Mouse (Mus musculus) thymus, postnatal 10 days (tissue): ENCODE results near the gene Mei1.

Experiments used
- DNase-seq, 2 experiments: peaks; one replicate each; pipeline ENCODE4 v3.0.0; 2021; ENCODE audit warnings: low spot score in 2 of 2

The Mei1 gene

GRCm38 (mm10) chr15:82069898-82070297 lies at the start of gene Mei1:
Gene Mei1 (plus strand): TSS chr15:82069996.
- no peak for DNase-seq

DNA sequence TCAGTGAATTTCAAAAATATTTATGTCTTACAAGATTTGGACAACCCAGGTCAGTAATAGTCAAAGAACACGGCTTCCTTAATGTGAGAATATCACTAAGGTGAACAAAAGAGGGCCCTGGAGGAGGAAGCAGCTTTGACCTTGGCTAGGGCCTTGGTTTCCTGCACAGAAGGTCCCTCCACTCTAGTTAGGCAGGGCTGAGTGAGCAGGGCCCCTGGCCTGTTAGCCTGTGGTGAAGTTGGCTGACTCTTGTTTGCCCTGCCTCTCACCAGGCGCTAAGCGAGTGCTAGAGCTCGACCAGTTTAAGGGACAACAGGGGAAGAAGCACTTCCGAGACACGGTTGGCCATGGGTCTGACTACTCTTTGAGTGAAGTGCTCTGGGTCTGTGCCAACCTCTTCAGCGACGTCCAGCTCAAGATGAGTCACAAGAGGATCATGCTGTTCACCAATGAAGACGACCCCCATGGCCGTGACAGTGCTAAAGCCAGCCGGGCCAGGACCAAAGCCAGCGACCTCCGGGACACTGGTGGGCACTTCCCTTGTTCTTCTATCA lies 47.2 kb upstream of the Mei1 start:
- no peak for DNase-seq

- no peak for DNase-seq
Measured at GRCm38 (mm10) chr15:82023965-82024635, 45.7 kb upstream of the Mei1 start.

DNA sequence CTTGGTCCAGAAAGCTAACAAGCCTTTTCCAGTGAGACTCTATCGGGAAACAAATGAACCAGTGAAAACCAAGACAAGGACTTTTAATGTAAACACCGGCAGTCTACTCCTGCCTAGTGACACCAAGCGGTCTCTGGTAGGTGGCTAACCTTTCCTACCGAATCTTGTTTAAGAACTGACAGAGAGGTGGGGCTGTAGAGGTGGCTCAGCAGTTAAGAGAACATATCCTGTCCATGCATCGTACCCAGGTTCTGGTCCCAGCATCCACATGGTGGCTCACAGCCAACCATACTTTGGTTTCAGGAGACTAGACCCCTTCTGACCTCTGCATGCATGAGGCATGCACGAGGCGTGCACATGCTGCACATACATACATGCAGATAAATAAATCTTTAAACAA lies 42.5 kb upstream of the Mei1 start:
- DNase-seq, result peak in 1 of 2 experiments; percentile 61

GRCm38 (mm10) chr15:82027726-82028125 lies 42.1 kb upstream of the Mei1 start:
- peak; percentile 75 to 85 for DNase-seq

- no peak for DNase-seq
Measured at GRCm38 (mm10) chr15:82032386-82032785, 37.4 kb upstream of the Mei1 start.

DNA sequence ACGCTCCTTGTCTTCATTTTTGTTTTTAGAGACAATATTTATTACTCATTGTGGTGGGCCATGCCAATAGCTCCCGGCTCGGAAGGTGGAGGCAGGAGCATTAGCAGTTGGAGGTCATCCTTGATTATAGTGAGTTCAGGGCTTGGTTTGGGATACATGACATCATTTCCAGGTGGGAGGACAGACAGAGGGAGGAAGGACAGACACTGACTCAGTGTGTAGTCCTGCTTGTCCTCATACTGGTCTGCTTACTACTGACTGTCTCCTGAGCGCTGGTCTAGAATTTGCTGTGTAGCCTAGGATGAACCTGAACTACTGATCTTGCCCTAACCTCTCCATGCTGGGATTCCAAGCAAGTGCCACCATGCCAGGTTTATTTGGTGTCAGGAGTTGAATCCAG lies 36.0 kb upstream of the Mei1 start, which contains the start of gene Desi1:
TSS of gene Desi1 (minus strand) at position 101 of the 400 bp plus-strand sequence.
- DNase-seq, result no peak

GRCm38 (mm10) chr15:82035904-82036689 lies 33.7 kb upstream of the Mei1 start:
- peak in 1 of 2 experiments; percentile 70 for DNase-seq

- DNase-seq, result peak in 1 of 2 experiments; percentile 77
Measured at GRCm38 (mm10) chr15:82040650-82041049, 29.1 kb upstream of the Mei1 start.

GRCm38 (mm10) chr15:82044166-82044784 lies 25.5 kb upstream of the Mei1 start:
- DNase-seq, result no peak

GRCm38 (mm10) chr15:82046246-82046891 lies 23.4 kb upstream of the Mei1 start:
- DNase-seq, result no peak

GRCm38 (mm10) chr15:82047080-82047883 lies 22.5 kb upstream of the Mei1 start, which contains the start of gene Snu13:
Gene Snu13 (minus strand): TSS chr15:82047598.
- DNase-seq, result peak; percentile 88 to 94

DNA sequence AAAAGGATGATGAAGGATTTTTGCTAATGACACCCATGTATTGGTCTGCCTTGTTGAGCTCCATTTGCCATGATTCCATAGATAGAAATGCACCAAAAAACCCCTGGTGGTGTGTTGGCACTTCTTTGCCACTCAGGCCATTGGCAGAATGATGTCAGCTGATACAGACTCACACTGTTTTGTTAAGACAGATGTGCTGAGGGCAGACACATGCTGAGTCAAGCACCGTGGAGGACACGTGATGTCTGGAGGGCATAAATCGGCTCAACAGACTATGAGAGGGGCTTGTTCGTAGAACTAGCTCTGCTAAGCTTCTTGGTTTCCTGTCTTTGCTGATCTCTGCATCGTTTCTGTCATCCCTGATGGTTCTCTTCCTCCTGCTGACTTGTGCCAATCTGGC lies 17.3 kb upstream of the Mei1 start:
- DNase-seq, result no peak

DNA sequence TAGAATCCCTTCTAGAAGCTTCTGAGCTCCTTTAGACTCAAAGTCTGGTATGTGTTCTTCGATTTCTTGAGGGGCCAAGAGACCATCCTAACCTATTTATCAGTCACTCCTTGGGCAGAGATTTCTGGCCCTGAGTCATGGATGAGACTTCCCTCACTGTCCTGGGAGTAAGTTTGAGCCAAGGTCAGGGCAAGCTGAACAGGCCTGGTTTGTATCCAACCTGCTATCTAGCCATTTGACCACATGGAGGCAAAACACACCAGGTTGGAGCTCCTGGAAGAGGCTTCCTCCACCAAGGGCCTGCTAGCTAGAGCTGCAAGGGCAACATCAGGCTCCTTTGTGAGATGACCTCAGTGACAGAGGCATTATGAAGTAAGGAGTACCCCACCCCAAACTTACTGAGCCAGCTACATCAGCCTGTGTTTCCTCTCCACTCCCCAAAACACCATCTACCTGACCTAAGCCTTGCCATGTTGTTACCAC lies 11.0 kb upstream of the Mei1 start, which contains the start of gene 4930407I10Rik:
TSS of gene 4930407I10Rik (plus strand) at position 433 of the 483 bp plus-strand sequence.
- no peak for DNase-seq

GRCm38 (mm10) chr15:82063909-82064308 lies 5.9 kb upstream of the Mei1 start:
- DNase-seq, result no peak

DNA sequence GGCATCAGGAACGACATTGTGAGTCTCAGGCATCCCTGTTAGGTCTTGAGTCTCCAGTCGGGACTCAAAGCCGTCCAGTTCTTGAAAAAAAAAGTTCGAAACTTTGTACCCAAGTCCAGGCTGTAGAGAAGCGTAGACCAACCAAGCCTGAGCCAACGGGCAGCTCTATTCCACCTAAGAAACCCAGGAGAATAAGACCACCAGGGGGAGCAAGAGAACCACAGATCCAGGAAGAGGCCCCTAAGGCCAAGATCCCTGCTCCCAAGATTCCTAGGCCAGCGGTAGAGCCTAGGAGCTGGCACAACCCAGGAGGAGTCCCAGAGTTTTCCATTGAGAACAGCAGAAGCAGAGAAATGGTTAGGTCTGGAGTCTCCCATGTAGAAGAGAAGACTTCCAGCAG lies 4.3 kb upstream of the Mei1 start:
- DNase-seq, result peak in 1 of 2 experiments; percentile 79

DNA sequence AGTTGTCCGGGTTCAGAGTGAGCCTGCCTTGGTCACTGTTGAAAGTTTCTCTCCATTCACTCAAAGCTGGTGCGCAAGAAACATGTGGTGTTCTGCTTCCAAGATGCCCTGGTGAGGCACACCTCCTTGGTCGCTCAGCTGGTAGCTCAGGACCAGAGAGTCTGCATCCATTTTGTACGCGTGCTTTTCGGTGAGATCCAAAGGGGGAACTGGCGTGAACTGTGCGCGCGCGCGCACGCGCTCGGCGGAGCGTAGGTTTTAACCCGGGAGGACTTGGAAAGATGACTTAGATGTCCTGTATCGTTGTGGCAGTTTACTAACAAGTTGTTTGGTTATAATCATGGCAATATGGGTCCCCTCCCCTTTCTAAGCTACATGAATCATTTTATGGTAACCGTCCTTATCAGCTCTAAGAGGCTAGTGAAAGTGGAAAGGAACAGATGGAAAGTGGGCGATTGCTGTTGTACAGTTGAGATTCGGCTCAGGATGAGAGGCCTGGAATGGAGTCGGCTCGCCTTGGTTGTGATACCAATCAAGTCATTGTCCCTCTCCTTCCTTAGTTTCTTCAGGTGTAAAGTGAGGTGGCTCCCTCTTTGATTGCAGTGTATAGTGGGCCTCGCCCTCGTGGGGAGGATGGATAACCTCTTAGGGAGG lies 2.1 kb downstream of the Mei1 start:
- DNase-seq, result no peak

GRCm38 (mm10) chr15:82073490-82073889 lies 3.7 kb downstream of the Mei1 start:
- DNase-seq, result no peak

- no peak for DNase-seq
Measured at GRCm38 (mm10) chr15:82079883-82080282, 10.1 kb downstream of the Mei1 start.

- DNase-seq, result peak; percentile 29 to 51
Measured at GRCm38 (mm10) chr15:82081161-82081560, 11.4 kb downstream of the Mei1 start.
